Mouse (Mus musculus) cortical plate, adult 2 months (tissue): ENCODE measurements at regions not wholly inside any gene's neighbourhood (a gene's known extent, or its start where the extent isn't known, plus 50 kb on each side); places are given as distances from the start of the nearest gene placed in this dataset.

ENCODE experiments used
- H3K27ac ChIP-seq: fragments of 200-500 bp; 2 replicates; pipeline ENCODE4 v1.5.1; 2012; ENCODE audit warnings: low read length, control low read depth, inconsistent platforms; ENCODE audit not compliant: insufficient read depth
- H3K4me1 ChIP-seq: fragments of 200-500 bp; 2 replicates; pipeline ENCODE4 v1.6.1; 2011; ENCODE audit warnings: low read length; ENCODE audit not compliant: control insufficient read depth, insufficient read depth
- H3K4me3 ChIP-seq: fragments of 200-500 bp; 2 replicates; pipeline ENCODE4 v1.5.1; 2011; ENCODE audit warnings: mild to moderate bottlenecking, low read length, control low read depth; ENCODE audit not compliant: insufficient read depth
- CTCF ChIP-seq: fragments of 200-500 bp; IDR thresholded peaks from 2 replicates; pipeline ENCODE4 v1.5.1; 2011; ENCODE audit warnings: mild to moderate bottlenecking, control low read depth, low read length; ENCODE audit not compliant: insufficient read depth; ENCODE audit errors: extremely low read depth
- POLR2A ChIP-seq: fragments of 200-500 bp; IDR thresholded peaks from 2 replicates; pipeline ENCODE4 v1.6.1; 2011; ENCODE audit warnings: mild to moderate bottlenecking, low read length, control low read depth; ENCODE audit not compliant: insufficient read depth; ENCODE audit errors: extremely low read depth

DNA sequence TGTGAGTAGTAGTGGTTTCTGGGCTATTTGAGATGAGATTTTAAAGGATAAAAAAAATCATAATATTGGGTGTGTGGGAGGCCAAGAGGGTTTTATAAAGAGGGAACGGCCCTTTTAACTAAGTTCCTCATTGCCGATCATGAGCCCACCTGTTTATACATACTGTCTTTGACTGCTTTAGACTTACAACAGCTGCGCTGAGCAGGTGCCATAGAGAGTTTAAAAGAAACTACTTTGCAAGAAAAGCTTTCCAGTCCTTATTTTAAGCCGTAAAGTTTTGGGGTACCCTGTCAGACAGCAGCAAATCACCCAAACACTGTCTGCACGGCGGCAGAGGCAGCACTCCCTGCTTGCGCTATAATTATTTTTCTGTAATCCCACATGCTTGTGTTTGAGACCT is 68.8 kb upstream of the Zfp280d start:
- TF ChIP-seq CTCF = no peak
- no peak for TF ChIP-seq POLR2A
- peak overlapping the region; percentile 19; the same call in 1 of the 2 replicates for H3K27ac ChIP-seq
- no peak overlapping the region for H3K4me3 ChIP-seq
- no peaks in the 10 kb centered on the region for H3K4me1 ChIP-seq

DNA sequence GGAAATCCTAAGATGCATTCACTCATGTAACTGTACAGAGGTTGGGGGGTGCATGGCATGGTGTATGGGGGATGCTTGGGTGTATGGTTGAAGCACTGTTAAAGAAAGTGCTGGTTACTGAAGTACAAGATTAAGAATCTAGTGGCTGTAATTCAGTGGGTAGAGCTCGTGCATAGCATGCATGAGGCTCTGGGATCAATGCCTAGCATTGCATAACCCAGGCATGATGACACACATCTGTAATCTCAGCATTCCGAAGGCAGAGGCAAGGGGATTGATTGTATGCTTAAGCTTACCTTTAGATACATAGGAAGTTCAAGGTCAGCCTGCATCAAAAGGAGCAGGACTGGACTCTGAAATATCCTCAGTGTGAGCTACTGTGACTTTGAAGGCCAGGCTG is 67.7 kb upstream of the Zfp280d start:
- H3K4me1 ChIP-seq = no peaks in the 10 kb centered on the region
- TF ChIP-seq CTCF (no peak), POLR2A (no peak)
- no peak overlapping the region for H3K4me3 ChIP-seq
- no peak overlapping the region for H3K27ac ChIP-seq

DNA sequence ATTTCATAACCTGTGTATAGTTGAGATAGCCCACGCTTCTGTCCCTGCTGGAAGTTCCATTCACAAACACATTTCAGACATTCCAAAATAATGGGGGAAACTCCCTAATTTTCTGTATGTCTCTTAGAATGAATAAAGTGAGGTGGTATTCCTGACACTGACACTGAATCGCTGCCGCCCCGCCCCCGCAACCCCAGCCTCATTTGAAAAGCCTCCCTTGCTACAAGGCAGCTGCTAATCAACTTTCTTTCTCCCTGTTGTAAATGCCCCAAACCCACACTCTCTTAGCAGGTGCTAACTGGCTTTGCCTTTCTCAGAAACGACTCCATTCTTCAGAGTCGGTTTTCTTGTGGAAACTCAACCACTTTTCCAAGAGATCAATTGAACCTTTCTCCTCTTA is 66.4 kb upstream of the Zfp280d start:
- TF ChIP-seq POLR2A (no peak), CTCF (no peak)
- Histone ChIP-seq H3K4me1 (no peaks in the 10 kb centered on the region), H3K4me3 (no peak overlapping the region), H3K27ac (no peak overlapping the region)

DNA sequence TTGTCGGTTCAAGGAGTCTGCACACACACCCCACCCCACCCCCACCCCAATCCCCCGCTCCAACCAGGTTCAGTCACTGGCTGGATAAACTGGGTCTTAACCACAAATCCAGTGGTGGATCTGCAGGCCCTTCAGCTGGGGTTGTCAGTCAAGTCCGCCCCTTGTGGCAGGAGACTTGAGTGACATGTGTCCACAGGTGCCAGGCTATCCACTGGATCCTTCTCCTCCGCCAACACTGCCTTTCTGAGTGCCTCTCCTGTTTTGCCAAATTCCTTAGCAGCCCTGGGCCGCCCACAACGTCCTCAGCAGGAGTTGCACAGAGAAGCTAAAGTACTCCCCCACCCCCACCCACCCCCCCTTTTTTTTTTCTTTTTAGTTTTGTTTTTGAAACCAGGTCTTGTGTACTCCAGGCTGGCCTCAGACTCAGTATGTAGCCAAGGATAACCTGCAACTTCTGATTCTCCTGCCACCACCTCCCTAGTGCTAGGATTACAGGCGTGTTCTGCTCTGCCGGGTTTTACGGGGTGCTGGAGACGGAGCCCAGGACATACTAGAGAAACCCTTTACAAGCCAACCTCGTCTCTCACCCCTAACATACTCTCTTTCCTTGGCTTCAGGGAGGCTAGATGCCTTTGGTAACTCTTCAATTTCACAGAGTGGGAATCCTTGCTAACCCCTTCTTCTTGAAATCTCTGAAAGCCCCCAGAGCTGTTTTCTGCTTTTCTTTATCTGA is 57.2 kb upstream of the Zfp280d start:
- H3K4me1 ChIP-seq = no peaks in the 10 kb centered on the region; the same call in 1 of the 2 replicates
- no peak overlapping the region for H3K27ac ChIP-seq
- TF ChIP-seq CTCF (no peak), POLR2A (no peak)
- no peak overlapping the region for H3K4me3 ChIP-seq

DNA sequence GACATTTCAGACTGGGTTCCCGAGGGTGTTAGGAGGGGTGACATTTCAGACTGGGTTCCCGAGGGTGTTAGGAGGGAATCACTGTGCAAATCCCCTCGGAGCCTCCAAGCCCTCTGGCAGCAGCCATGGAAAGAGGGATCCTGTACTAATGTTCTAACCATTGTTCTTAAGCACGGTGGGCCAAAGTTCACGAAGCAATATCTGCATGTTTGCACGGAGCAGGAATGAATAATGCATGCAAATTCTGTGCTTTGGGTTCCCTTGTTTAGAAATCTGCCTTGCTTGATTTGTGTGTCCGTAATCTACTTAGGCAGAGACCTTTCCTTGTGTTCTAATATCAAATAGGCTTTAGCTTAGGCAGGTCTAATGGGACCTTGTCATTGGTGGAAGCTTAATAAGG is 55.9 kb upstream of the Zfp280d start:
- Histone ChIP-seq H3K27ac (no peak overlapping the region), H3K4me3 (no peak overlapping the region), H3K4me1 (no peaks in the 10 kb centered on the region; the same call in 1 of the 2 replicates)
- TF ChIP-seq POLR2A (no peak), CTCF (no peak)

DNA sequence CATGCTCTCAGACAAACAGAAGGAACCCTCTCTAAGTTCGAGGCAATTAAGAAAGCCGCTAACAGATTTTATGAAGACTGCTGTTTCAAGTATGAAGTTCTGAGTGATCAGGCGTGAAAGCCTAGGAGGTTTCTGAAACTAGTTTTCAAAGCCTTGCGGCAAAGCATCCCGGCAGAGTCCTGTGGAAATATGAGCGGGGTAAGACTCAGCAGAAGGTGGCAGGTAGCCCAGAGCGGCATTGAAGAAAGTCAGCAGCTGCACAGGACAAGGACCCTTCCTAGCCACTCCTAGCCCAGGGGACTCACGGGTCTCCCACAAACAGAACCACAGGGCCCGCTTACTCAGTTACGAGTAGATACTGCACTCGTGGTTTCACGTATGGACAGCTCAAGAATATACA is 54.8 kb upstream of the Zfp280d start:
- Histone ChIP-seq H3K4me1 (no peaks in the 10 kb centered on the region; the same call in 1 of the 2 replicates), H3K27ac (no peak overlapping the region), H3K4me3 (no peak overlapping the region)
- TF ChIP-seq CTCF = no peak
- no peak for TF ChIP-seq POLR2A

DNA sequence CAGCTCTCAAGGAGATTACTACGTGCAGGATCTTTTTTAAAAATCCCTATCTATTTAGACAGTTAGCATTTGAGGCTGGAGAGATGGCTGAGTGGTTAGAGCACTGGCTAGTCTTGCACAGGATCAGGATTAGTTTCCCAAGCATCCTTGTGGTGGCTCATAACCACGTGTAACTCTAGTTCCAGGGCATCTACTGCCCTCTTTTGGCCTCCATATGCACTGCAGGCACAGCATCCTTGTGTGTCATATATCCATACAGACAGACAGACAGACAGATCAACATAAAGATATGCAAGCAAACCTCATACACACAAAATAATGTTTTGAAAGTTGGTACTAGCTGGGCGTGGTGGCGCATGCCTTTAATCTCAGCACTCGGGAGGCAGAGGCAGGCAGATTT is 53.3 kb upstream of the Zfp280d start:
- peak; percentile 12; the same call in 1 of the 2 replicates for TF ChIP-seq CTCF
- TF ChIP-seq POLR2A = no peak
- Histone ChIP-seq H3K4me1 (no peaks in the 10 kb centered on the region; the same call in 1 of the 2 replicates), H3K27ac (no peak overlapping the region), H3K4me3 (no peak overlapping the region)
